Mouse (Mus musculus) adrenal gland, adult 8-10 months (tissue): ENCODE measurements at regions not wholly inside any gene's neighbourhood (a gene's known extent, or its start where the extent isn't known, plus 50 kb on each side); places are given as distances from the start of the nearest gene placed in this dataset.
A peak's percentile ranks its signal among the peaks of the same experiment; 100 is the strongest.

Experiments used
- DNase-seq: peaks from one replicate; pipeline ENCODE4 v3.0.0; 2022

DNA sequence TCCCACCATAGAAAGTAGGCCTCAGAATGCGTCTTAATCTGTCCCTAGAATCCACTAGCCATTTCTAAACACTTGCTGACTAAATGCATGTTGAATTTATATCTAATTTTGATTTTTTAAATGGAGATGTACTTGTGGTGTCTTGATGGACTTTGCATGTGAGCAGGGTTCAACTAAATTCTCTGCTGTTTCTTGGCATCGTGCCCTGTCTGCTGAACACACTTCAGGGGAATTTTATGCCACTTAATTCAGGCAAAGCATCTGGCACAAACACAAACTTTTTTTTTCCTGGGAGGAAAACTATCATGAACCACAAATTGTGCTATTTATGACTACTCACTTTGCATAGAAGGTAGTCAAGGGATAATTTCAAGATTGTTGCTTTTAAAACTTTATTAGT is 87.7 kb downstream of the Stc2 start:
- no peak for DNase-seq

DNA sequence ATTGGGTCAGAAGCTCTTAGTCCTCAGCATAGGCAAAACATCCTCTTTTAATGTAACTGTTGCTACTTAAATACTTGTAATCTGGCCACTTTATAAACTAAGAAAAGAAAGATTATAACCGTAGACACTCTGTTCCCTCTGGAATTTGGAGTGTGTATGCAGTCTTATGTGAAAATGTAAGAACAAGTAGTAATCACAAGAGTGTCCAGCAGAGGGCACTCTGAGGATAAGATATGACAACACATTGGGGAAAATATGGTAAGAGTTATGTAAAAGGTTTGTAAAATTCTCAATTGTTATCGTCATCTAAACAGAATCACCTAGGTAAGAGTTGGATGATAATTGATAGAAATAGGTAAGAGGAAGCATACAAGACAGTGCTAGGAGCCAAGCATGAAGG is 66.2 kb upstream of the Gm17332 start:
- DNase-seq: peak; percentile 11
